Mouse (Mus musculus): ENCODE results near the gene Hspa2. TPM values are rescaled to one million over a fixed set of nuclear protein-coding genes. Genes with fewer than 3 reads are reported as not detected.
"Not testable (repeated sequence)": the region's sequence is repeated elsewhere in the genome, so short reads cannot be mapped to it uniquely, and the experiment has no call there.

Gene Hspa2
- polyA plus RNA-seq, 1 experiment from 2014 or later, result 3.5 TPM

- no peak for DNase-seq (ENCODE audit: low spot score)
These were observed 27.0 kb downstream of the Hspa2 start for GRCm38 (mm10) chr12:76430879-76431406.

GRCm38 (mm10) chr12:76431431-76431830 is 27.5 kb downstream of the Hspa2 start:
- no peak for DNase-seq (ENCODE audit: low spot score)

- no peak for DNase-seq (ENCODE audit: low spot score)
These were observed 30.1 kb downstream of the Hspa2 start for GRCm38 (mm10) chr12:76434111-76434510.

- no peak for DNase-seq (ENCODE audit: low spot score)
These were observed 31.1 kb downstream of the Hspa2 start for GRCm38 (mm10) chr12:76435084-76435483.

- DNase-seq (ENCODE audit: low spot score), result no peak
These were observed 31.6 kb downstream of the Hspa2 start for GRCm38 (mm10) chr12:76435549-76435948.

GRCm38 (mm10) chr12:76443488-76443887 is 39.5 kb downstream of the Hspa2 start:
- not testable (repeated sequence) for DNase-seq (ENCODE audit: low spot score)

- peak; percentile 7 for DNase-seq (ENCODE audit: low spot score)
These were observed 40.4 kb downstream of the Hspa2 start for GRCm38 (mm10) chr12:76444359-76444772.

GRCm38 (mm10) chr12:76444862-76445261 is 40.9 kb downstream of the Hspa2 start:
- DNase-seq (ENCODE audit: low spot score), result no peak

GRCm38 (mm10) chr12:76446201-76446600 is 42.2 kb downstream of the Hspa2 start:
- DNase-seq (ENCODE audit: low spot score), result no peak

GRCm38 (mm10) chr12:76448127-76448526 is 44.2 kb downstream of the Hspa2 start:
- DNase-seq (ENCODE audit: low spot score), result no peak

GRCm38 (mm10) chr12:76452203-76452602 is 48.2 kb downstream of the Hspa2 start:
- DNase-seq (ENCODE audit: low spot score), result no peak

Other genes with a start within 250 kb of the Hspa2 start
- gene Esr2, start 226.9 kb upstream of the Hspa2 start, polyA plus RNA-seq (2015; fragmentation: Nextera tagmentation; extraction: Ambion mirVana), result 0.05 TPM in 1 of 2 replicates, not detected in the other
- 0.06 TPM in 1 of 2 replicates, not detected in the other for gene Tex21, start 157.4 kb upstream of the Hspa2 start, polyA plus RNA-seq (2015; fragmentation: Nextera tagmentation; extraction: Ambion mirVana)
- 57.6 and 65.8 TPM in 2 replicates for gene Mthfd1, start 148.9 kb upstream of the Hspa2 start, polyA plus RNA-seq (2015; fragmentation: Nextera tagmentation; extraction: Ambion mirVana)
- gene Akap5, start 79.3 kb upstream of the Hspa2 start, polyA plus RNA-seq (2015; fragmentation: Nextera tagmentation; extraction: Ambion mirVana), result 0.21 and 0.38 TPM in 2 replicates
- 27.0 and 28.8 TPM in 2 replicates for gene Zbtb25, start 34.6 kb upstream of the Hspa2 start, polyA plus RNA-seq (2015; fragmentation: Nextera tagmentation; extraction: Ambion mirVana)
- gene Zbtb1, start 33.9 kb upstream of the Hspa2 start, polyA plus RNA-seq (2015; fragmentation: Nextera tagmentation; extraction: Ambion mirVana), result 13.9 and 15.5 TPM in 2 replicates
- 0.26 and 0.32 TPM in 2 replicates for gene Ppp1r36, start 13.4 kb downstream of the Hspa2 start, polyA plus RNA-seq (2015; fragmentation: Nextera tagmentation; extraction: Ambion mirVana)
- 3.3 and 4.7 TPM in 2 replicates for gene Plekhg3, start 126.7 kb downstream of the Hspa2 start, polyA plus RNA-seq (2015; fragmentation: Nextera tagmentation; extraction: Ambion mirVana)

Data from thymus, postnatal 0 days (tissue).